Mouse (Mus musculus): ENCODE results near the gene Cdc25b.

DNA sequence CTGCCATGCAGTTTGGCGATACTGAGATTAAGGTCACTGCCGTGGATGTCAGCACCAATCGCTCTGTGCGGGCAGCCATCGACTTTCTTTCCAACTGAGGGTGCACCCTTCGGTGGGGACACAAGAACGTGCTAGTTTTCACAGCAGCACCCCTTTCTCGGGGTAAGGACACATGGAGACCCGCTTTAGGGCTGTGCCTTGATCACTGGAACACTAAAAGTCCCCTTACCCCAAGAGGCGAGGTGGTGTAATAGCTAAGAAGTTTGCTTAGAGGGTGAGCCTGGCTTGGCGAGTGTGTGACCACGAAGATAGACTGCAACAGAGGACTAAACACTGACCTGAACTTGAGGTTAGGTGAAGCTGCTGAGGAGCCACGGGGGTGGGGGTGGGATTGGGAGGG, 41.6 kb upstream of the Cdc25b start:
- TF ChIP-seq CTCF (IDR thresholded peaks at IDR 0.05; ENCODE audit: extremely low read depth, insufficient read length, insufficient replicate concordance, low read depth, low read length) (no peak), POLR2A (IDR thresholded peaks at IDR 0.05; ENCODE audit: low read depth, low read length) (no peak)

Data from small intestine, adult 2 months (tissue).